10 mouse cellular contexts compared by ENCODE assay signal in genomic region chr5:33511529-33512252, GRCm38 (mm10).
DNase-seq lines count a peak whose midpoint lies in the region; ATAC-seq lines count a peak whose summit lies in the region.
"Had no signal": no experiment of that assay in that cellular context is flagged by ENCODE, and none has a peak within 500 bp of the region (broad histone marks: within the 10 kb centered on the region; RNA-seq: fewer than 3 reads in every experiment).

No protein-coding gene starts in this region.

- 23% methylated on average over 25 of the region's 25 CpGs for WGBS in embryonic facial prominence, embryonic 14.5 days
- WGBS in hindbrain, embryonic 14.5 days, result 23% methylated on average over 25 of the region's 25 CpGs
- WGBS in midbrain, embryonic 15.5 days, result 18% methylated on average over 25 of the region's 25 CpGs

- H3K27me3 ChIP-seq in embryonic facial prominence, embryonic 14.5 days (replicated peaks; ENCODE audit: control insufficient read depth, insufficient read depth, low read length), result peaks cover 27% of the 10 kb centered on the region
- peaks cover 16% of the 10 kb centered on the region; the same call in 1 of the 2 replicates for H3K27me3 ChIP-seq in hindbrain, embryonic 14.5 days (ENCODE audit: control insufficient read depth, insufficient read depth, low read length)
- H3K27me3 ChIP-seq in midbrain, embryonic 15.5 days (replicated peaks), result no peaks in the 10 kb centered on the region

- H3K4me1 ChIP-seq in embryonic facial prominence, embryonic 14.5 days (ENCODE audit: control insufficient read depth, insufficient read depth, low read length), result peaks cover 13% of the 10 kb centered on the region
- peaks cover 11% of the 10 kb centered on the region for H3K4me1 ChIP-seq in hindbrain, embryonic 14.5 days (replicated peaks; ENCODE audit: control insufficient read depth, insufficient read depth, low read length)
- H3K4me1 ChIP-seq in midbrain, embryonic 15.5 days, result peaks cover 16% of the 10 kb centered on the region

- DNase-seq in embryo, embryonic 10.5 days (ENCODE audit: low spot score), result peak; percentile 54
- peak; percentile 28 for DNase-seq in embryonic facial prominence, embryonic 14.5 days (ENCODE audit: low spot score)
- DNase-seq in hindbrain, embryonic 14.5 days (ENCODE audit: low spot score), result no peak
- no peak for DNase-seq in thymus, adult 18-20 months
- DNase-seq in right cerebral cortex, adult 2 months (ENCODE audit: low spot score in 2 of 2), result no peak
- no peak for DNase-seq in lung, postnatal 4 days
- no peak for DNase-seq in layer of hippocampus, adult 9-10 months (ENCODE audit: low spot score)
- DNase-seq: lung, postnatal 10 days; thymus, postnatal 36 days had no signal

- no peak overlapping the region for H3K27ac ChIP-seq in embryonic facial prominence, embryonic 14.5 days (replicated peaks; ENCODE audit: low read depth, low read length)
- H3K27ac ChIP-seq in hindbrain, embryonic 14.5 days, result no peak overlapping the region
- no peak overlapping the region for H3K27ac ChIP-seq in midbrain, embryonic 15.5 days

- H3K36me3 ChIP-seq in embryonic facial prominence, embryonic 14.5 days (ENCODE audit: control insufficient read depth, insufficient read depth, low read length), result no peaks in the 10 kb centered on the region
- H3K36me3 ChIP-seq in hindbrain, embryonic 14.5 days (replicated peaks; ENCODE audit: control insufficient read depth, insufficient read depth), result no peaks in the 10 kb centered on the region
- H3K36me3 ChIP-seq in midbrain, embryonic 15.5 days (replicated peaks), result no peaks in the 10 kb centered on the region

- H3K9me3 ChIP-seq in embryonic facial prominence, embryonic 14.5 days (ENCODE audit: control insufficient read depth, low read length), result no peaks in the 10 kb centered on the region
- no peaks in the 10 kb centered on the region for H3K9me3 ChIP-seq in hindbrain, embryonic 14.5 days (ENCODE audit: control insufficient read depth, low read length)
- H3K9me3 ChIP-seq in midbrain, embryonic 15.5 days, result no peaks in the 10 kb centered on the region

- no peak overlapping the region for H3K9ac ChIP-seq in embryonic facial prominence, embryonic 14.5 days (ENCODE audit: low read depth, low read length)
- no peak overlapping the region for H3K9ac ChIP-seq in hindbrain, embryonic 14.5 days
- no peak overlapping the region for H3K9ac ChIP-seq in midbrain, embryonic 15.5 days

- 0 out of 2 replicates have a peak overlapping the region, but pooled peaks have one; percentile 3 for H3K4me3 ChIP-seq in embryonic facial prominence, embryonic 14.5 days (ENCODE audit: low read depth, low read length)
- H3K4me3 ChIP-seq in hindbrain, embryonic 14.5 days (replicated peaks; ENCODE audit: low read length), result no peak overlapping the region
- H3K4me3 ChIP-seq in midbrain, embryonic 15.5 days, result peak overlapping the region; percentile 10; the same call in 1 of the 2 replicates

- peak; percentile 50; the same call in 1 of the 2 replicates for ATAC-seq in embryonic facial prominence, embryonic 14.5 days (ENCODE audit: low read depth)
- 0 out of 2 replicates have a peak, but pooled peaks have one; percentile 38 for ATAC-seq in hindbrain, embryonic 14.5 days (ENCODE audit: low FRiP score)
- peak; percentile 61; the same call in 1 of the 2 replicates for ATAC-seq in midbrain, embryonic 15.5 days (replicated peaks)

- peak overlapping the region; percentile 42 for H3K4me2 ChIP-seq in embryonic facial prominence, embryonic 14.5 days (ENCODE audit: low read depth, low read length)
- H3K4me2 ChIP-seq in hindbrain, embryonic 14.5 days (replicated peaks), result peak overlapping the region; percentile 33
- peak overlapping the region; percentile 40 for H3K4me2 ChIP-seq in midbrain, embryonic 15.5 days

Comparison
In these comparisons a context has a peak if more than half of its experiments do, and no peak if none do; other contexts are left out.
1. DNase-seq: peak in embryo, embryonic 10.5 days (single experiment) and embryonic facial prominence, embryonic 14.5 days (single experiment); none in hindbrain, embryonic 14.5 days (single experiment), thymus, adult 18-20 months (0 of 2), right cerebral cortex, adult 2 months (0 of 2), lung, postnatal 4 days (0 of 2) and layer of hippocampus, adult 9-10 months (single experiment).
2. Peak in every context shown above with its lines, with median percentiles within 50 percentile points of each other: ATAC-seq and H3K4me2 ChIP-seq.